Mouse (Mus musculus): Measurements from ENCODE around the gene Krtap4-7.
"Not testable (repeated sequence)": the region's sequence is repeated elsewhere in the genome, so short reads cannot be mapped to it uniquely, and the experiment has no call there.

GRCm38 (mm10) chr11:99597742-99598141 is 46.1 kb downstream of the Krtap4-7 start, which contains the start of gene Krtap9-3:
- not testable (repeated sequence) for TF ChIP-seq CTCF (IDR thresholded peaks at IDR 0.05; ENCODE audit: control insufficient read depth, insufficient read depth, insufficient read length); USF1 (IDR thresholded peaks at IDR 0.05; ENCODE audit: low read depth); MYOG (IDR thresholded peaks at IDR 0.05; ENCODE audit: control insufficient read depth, extremely low read depth, insufficient read length)
